ENCODE assay signal across 8 mouse cellular contexts in genomic region chr10:20724451-20724850, GRCm38 (mm10). TPM values are rescaled to one million over a fixed set of nuclear protein-coding genes. Genes with fewer than 3 reads are reported as not detected.
A peak's percentile ranks its signal among the peaks of the same experiment; 100 is the strongest.
DNase-seq lines count a peak whose midpoint lies in the region; ATAC-seq and TF ChIP-seq lines count a peak whose summit lies in the region.

No protein-coding gene starts in this region.

- H3K4me1 ChIP-seq in lung, embryonic 14.5 days (ENCODE audit: insufficient read depth): peaks cover 20% of the 10 kb centered on the region
- peaks cover 28% of the 10 kb centered on the region for H3K4me1 ChIP-seq in forebrain, embryonic 12.5 days
- H3K4me1 ChIP-seq in neural tube, embryonic 15.5 days: peaks cover 27% of the 10 kb centered on the region

- no peaks in the 10 kb centered on the region for H3K9me3 ChIP-seq in lung, embryonic 14.5 days (ENCODE audit: low read depth, low read length)
- no peaks in the 10 kb centered on the region for H3K9me3 ChIP-seq in forebrain, embryonic 12.5 days
- H3K9me3 ChIP-seq in neural tube, embryonic 15.5 days (replicated peaks): no peaks in the 10 kb centered on the region

- H3K9ac ChIP-seq in lung, embryonic 14.5 days: peak overlapping the region; percentile 44
- H3K9ac ChIP-seq in forebrain, embryonic 12.5 days: no peak overlapping the region
- H3K9ac ChIP-seq in neural tube, embryonic 15.5 days (replicated peaks): peak overlapping the region; percentile 37

- H3K36me3 ChIP-seq in lung, embryonic 14.5 days (ENCODE audit: insufficient read depth): no peaks in the 10 kb centered on the region
- no peaks in the 10 kb centered on the region for H3K36me3 ChIP-seq in forebrain, embryonic 12.5 days (replicated peaks)
- H3K36me3 ChIP-seq in neural tube, embryonic 15.5 days: no peaks in the 10 kb centered on the region

- ATAC-seq in lung, embryonic 14.5 days (ENCODE audit: insufficient read depth): no peak
- ATAC-seq in forebrain, embryonic 12.5 days (ENCODE audit: low FRiP score): no peak
- ATAC-seq in neural tube, embryonic 15.5 days (ENCODE audit: low FRiP score): no peak

- no peaks in the 10 kb centered on the region for H3K27me3 ChIP-seq in lung, embryonic 14.5 days (ENCODE audit: insufficient read depth, low read length)
- peaks cover 5% of the 10 kb centered on the region; the same call in 1 of the 2 replicates for H3K27me3 ChIP-seq in forebrain, embryonic 12.5 days
- H3K27me3 ChIP-seq in neural tube, embryonic 15.5 days (replicated peaks): no peaks in the 10 kb centered on the region

- DNase-seq in lung, embryonic 14.5 days: peak; percentile 49
- DNase-seq in lung, postnatal 4 days: no peak
- DNase-seq in large intestine, adult 2 months (ENCODE audit: low read depth, low spot score): peak; percentile 22
- DNase-seq in adrenal gland, postnatal 36 days: no peak
- no peak for DNase-seq in urinary bladder, postnatal 4 days (ENCODE audit: low spot score in 2 of 2)
- DNase-seq in left cerebral cortex, adult 18-20 months (ENCODE audit: low spot score in 2 of 2): no peak

- peak overlapping the region; percentile 69 for H3K4me2 ChIP-seq in lung, embryonic 14.5 days
- peak overlapping the region; percentile 51 for H3K4me2 ChIP-seq in forebrain, embryonic 12.5 days
- H3K4me2 ChIP-seq in neural tube, embryonic 15.5 days: peak overlapping the region; percentile 67

- TF ChIP-seq CTCF in lung, embryonic 14.5 days (IDR thresholded peaks at IDR 0.05; ENCODE audit: low read depth): no peak

- peak overlapping the region; percentile 38 for H3K4me3 ChIP-seq in lung, embryonic 14.5 days (ENCODE audit: low read depth, low read length)
- H3K4me3 ChIP-seq in forebrain, embryonic 12.5 days (replicated peaks): peak overlapping the region; percentile 26; the same call in 1 of the 2 replicates
- H3K4me3 ChIP-seq in neural tube, embryonic 15.5 days (replicated peaks): peak overlapping the region; percentile 38

- no peak overlapping the region for H3K27ac ChIP-seq in lung, embryonic 14.5 days (ENCODE audit: low read depth)
- no peak overlapping the region for H3K27ac ChIP-seq in forebrain, embryonic 12.5 days
- H3K27ac ChIP-seq in neural tube, embryonic 15.5 days (replicated peaks): peak overlapping the region; percentile 54; the same call in 1 of the 2 replicates

- 15% methylated on average over 10 of the region's 10 CpGs for WGBS in lung, embryonic 14.5 days
- WGBS in forebrain, embryonic 12.5 days: 37% methylated on average over 10 of the region's 10 CpGs
- 1% methylated on average over 10 of the region's 10 CpGs for WGBS in large intestine, adult 2 months
- WGBS in neural tube, embryonic 15.5 days: 29% methylated on average over 10 of the region's 10 CpGs

RNA-seq across cellular contexts. Expression of gene Pde7b, which starts 0.4 kb away (rescaled TPM):
- 3.3 TPM in 2 replicates for polyA plus RNA-seq in lung, embryonic 14.5 days (2014; fragmentation: Nextera tagmentation; extraction: Ambion mirVana)
- polyA plus RNA-seq in forebrain, embryonic 12.5 days (2016; fragmentation: Nextera tagmentation; extraction: Ambion mirVana): 2.3 and 2.5 TPM in 2 replicates
- polyA plus RNA-seq in large intestine, adult 2 months (2012; rRNA removed): 1.8 and 3.1 TPM in 2 replicates
- polyA plus RNA-seq in neural tube, embryonic 15.5 days (2015; fragmentation: Nextera tagmentation; extraction: Ambion mirVana): 3.7 and 3.9 TPM in 2 replicates
- 10 to 100 TPM; 11.5 to 15.9 TPM for total RNA-seq in adrenal gland, postnatal 36 days (2021)
- 10 to 100 TPM; 60.8 to 67.0 TPM for total RNA-seq in left cerebral cortex, adult 18-20 months (2021)

Comparison
In these comparisons a context has a peak if more than half of its experiments do, and no peak if none do; other contexts are left out.
1. DNase-seq: peak in lung, embryonic 14.5 days (single experiment) and large intestine, adult 2 months (single experiment); none in lung, postnatal 4 days (0 of 2), adrenal gland, postnatal 36 days (0 of 2), urinary bladder, postnatal 4 days (0 of 2) and left cerebral cortex, adult 18-20 months (0 of 2).
2. Peak in every context shown above with its lines, with median percentiles within 50 percentile points of each other: H3K4me2 ChIP-seq and H3K4me3 ChIP-seq.